Mouse (Mus musculus) CD4-positive, CD25-positive, alpha-beta regulatory T cell, adult 2 months (primary cell): ENCODE measurements around the gene Ush2a.

ENCODE experiments used
- DNase-seq: peaks from one replicate; pipeline ENCODE4 v3.0.0-alpha.2; 2012; ENCODE audit warnings: low read depth, low spot score

Gene Ush2a

GRCm38 (mm10) chr1:188387321-188387720, 125.5 kb downstream of the Ush2a start:
- no peak for DNase-seq

GRCm38 (mm10) chr1:188387820-188388471, 126.1 kb downstream of the Ush2a start:
- no peak for DNase-seq

- no peak for DNase-seq
Observed at GRCm38 (mm10) chr1:188390080-188390479, 128.3 kb downstream of the Ush2a start.

GRCm38 (mm10) chr1:188407176-188407575, 145.4 kb downstream of the Ush2a start:
- no peak for DNase-seq

- no peak for DNase-seq
Observed at GRCm38 (mm10) chr1:188407613-188408386, 146.0 kb downstream of the Ush2a start.

GRCm38 (mm10) chr1:188410547-188410946, 148.7 kb downstream of the Ush2a start:
- DNase-seq: no peak

- DNase-seq: no peak
Observed at GRCm38 (mm10) chr1:188420543-188420942, 158.7 kb downstream of the Ush2a start.

- no peak for DNase-seq
Observed at GRCm38 (mm10) chr1:188428172-188428571, 166.3 kb downstream of the Ush2a start.

- no peak for DNase-seq
Observed at GRCm38 (mm10) chr1:188430689-188431088, 168.9 kb downstream of the Ush2a start.

- no peak for DNase-seq
Observed at GRCm38 (mm10) chr1:188447964-188448363, 186.1 kb downstream of the Ush2a start.

- no peak for DNase-seq
Observed at GRCm38 (mm10) chr1:188456466-188457175, 194.8 kb downstream of the Ush2a start.

GRCm38 (mm10) chr1:188457221-188458008, 195.6 kb downstream of the Ush2a start:
- DNase-seq: no peak

- DNase-seq: no peak
Observed at GRCm38 (mm10) chr1:188461203-188461602, 199.4 kb downstream of the Ush2a start.

GRCm38 (mm10) chr1:188464653-188465052, 202.8 kb downstream of the Ush2a start:
- DNase-seq: no peak

GRCm38 (mm10) chr1:188468371-188468783, 206.6 kb downstream of the Ush2a start:
- no peak for DNase-seq

GRCm38 (mm10) chr1:188504958-188505357, 243.1 kb downstream of the Ush2a start:
- no peak for DNase-seq

GRCm38 (mm10) chr1:188518792-188519191, 257.0 kb downstream of the Ush2a start:
- DNase-seq: no peak

GRCm38 (mm10) chr1:188527451-188527850, 265.6 kb downstream of the Ush2a start:
- no peak for DNase-seq

- no peak for DNase-seq
Observed at GRCm38 (mm10) chr1:188529606-188530131, 267.8 kb downstream of the Ush2a start.

- DNase-seq: no peak
Observed at GRCm38 (mm10) chr1:188537021-188537420, 275.2 kb downstream of the Ush2a start.

- no peak for DNase-seq
Observed at GRCm38 (mm10) chr1:188539621-188540020, 277.8 kb downstream of the Ush2a start.
